Mouse (Mus musculus) kidney, postnatal 0 days (tissue): ENCODE data around the gene Wfdc5. TPM values are rescaled to one million over a fixed set of nuclear protein-coding genes. Genes with fewer than 3 reads are reported as not detected.

Experiments used
- ATAC-seq: fragments of 200-750 bp; cut with Nextera tagmentation; replicated peaks from 2 replicates; pipeline ENCODE4 v1.8.0; 2017; ENCODE audit warnings: low read depth, moderate number of reproducible peaks, moderate TSS enrichment, moderate library complexity; ENCODE audit not compliant: low FRiP score
- DNase-seq: peaks from one replicate; pipeline ENCODE4 v3.0.0-alpha.2; 2016; ENCODE audit warnings: low spot score
- H3K27ac ChIP-seq: fragments of 300-500 bp; sonication (generic); 2 replicates; pipeline ENCODE4 v1.5.1; 2014; ENCODE audit warnings: mild to moderate bottlenecking
- H3K27me3 ChIP-seq: fragments of 300-500 bp; sonication (generic); 2 replicates; pipeline ENCODE4 v1.6.1; 2014; ENCODE audit warnings: low read length, mixed read lengths; ENCODE audit not compliant: insufficient read depth
- H3K36me3 ChIP-seq: fragments of 300-500 bp; sonication (generic); 2 replicates; pipeline ENCODE4 v1.6.1; 2014; ENCODE audit warnings: low read length, mixed read lengths; ENCODE audit not compliant: insufficient read depth
- H3K4me1 ChIP-seq: fragments of 300-500 bp; sonication (generic); replicated peaks from 2 replicates; pipeline ENCODE4 v1.6.1; 2014; ENCODE audit warnings: antibody characterized with exemption, low read length, mixed read lengths; ENCODE audit not compliant: insufficient read depth
- H3K4me2 ChIP-seq: fragments of 300-500 bp; sonication (generic); 2 replicates; pipeline ENCODE4 v1.6.1; 2014; ENCODE audit warnings: mild to moderate bottlenecking, low read length, moderate library complexity, mixed read lengths
- H3K4me3 ChIP-seq: fragments of 300-500 bp; sonication (generic); replicated peaks from 2 replicates; pipeline ENCODE4 v1.5.1; 2014; ENCODE audit warnings: low read depth, low read length
- H3K9ac ChIP-seq: fragments of 300-500 bp; sonication (generic); 2 replicates; pipeline ENCODE4 v1.6.1; 2014; ENCODE audit warnings: low read depth, low read length
- H3K9me3 ChIP-seq: fragments of 300-500 bp; sonication (generic); replicated peaks from 2 replicates; pipeline ENCODE4 v1.6.1; 2016; ENCODE audit warnings: low read length, inconsistent platforms, mixed read lengths
- CTCF ChIP-seq: IDR thresholded peaks from 2 replicates; pipeline ENCODE4 v1.5.1; 2016; ENCODE audit warnings: antibody characterized with exemption, low read depth, mild to moderate bottlenecking, moderate library complexity
- WGBS: fragments of 180-500 bp; shearing (Covaris S2); extraction: QIAGEN DNeasy Blood & Tissue Kit; methylation state at CpG from one replicate; pipeline ENCODE4 v1.1.7; 2014; 5-methylcytosine and 5-hydroxymethylcytosine counted together
- polyA plus RNA-seq: library from polyadenylated mRNA; unstranded; fragments of >200 nt; fragmentation: Nextera tagmentation; extraction: Ambion mirVana; gene quantifications from 2 replicates; pipeline ENCODE4 v1.2.1, GENCODE M21; 2015

Wfdc5 gene
- polyA plus RNA-seq = not detected in 2 replicates

- Histone ChIP-seq H3K9ac (no peak within 1 kb of the TSS), H3K36me3 (no peaks in the 10 kb centered on the region), H3K4me3 (no peak within 1 kb of the TSS), H3K4me2 (no peak within 1 kb of the TSS), H3K4me1 (no peaks in the 10 kb centered on the region), H3K9me3 (no peaks in the 10 kb centered on the region), H3K27ac (no peak within 1 kb of the TSS), H3K27me3 (no peaks in the 10 kb centered on the region)
- 75% methylated on average over 7 of the region's 7 CpGs for WGBS
- TF ChIP-seq CTCF = no peak
- ATAC-seq = no peak
- no peak for DNase-seq
Observed at GRCm38 (mm10) chr2:164182692-164183255, at the start of gene Wfdc5. TSS of gene Wfdc5 (minus strand) at chr2:164182742.

GRCm38 (mm10) chr2:164228361-164229070, 46.0 kb upstream of the Wfdc5 start:
- H3K27ac ChIP-seq = no peak overlapping the region
- WGBS = 76% methylated on average over 8 of the region's 8 CpGs
- no peaks in the 10 kb centered on the region for H3K9me3 ChIP-seq
- H3K4me1 ChIP-seq = no peaks in the 10 kb centered on the region
- ATAC-seq = no peak
- no peak overlapping the region for H3K9ac ChIP-seq
- no peaks in the 10 kb centered on the region for H3K36me3 ChIP-seq
- H3K4me2 ChIP-seq = no peak overlapping the region
- no peak overlapping the region for H3K4me3 ChIP-seq
- no peak for DNase-seq
- no peak for TF ChIP-seq CTCF
- H3K27me3 ChIP-seq = no peaks in the 10 kb centered on the region

GRCm38 (mm10) chr2:164221522-164221921, 39.0 kb upstream of the Wfdc5 start, which contains the start of gene Wfdc15b:
TSS of gene Wfdc15b (minus strand) at chr2:164221660.
- H3K27ac ChIP-seq = peak within 1 kb of the TSS; percentile 78
- ATAC-seq = peak; percentile 40; the same call in 1 of the 2 replicates

GRCm38 (mm10) chr2:164219295-164219694, 36.8 kb upstream of the Wfdc5 start:
- Histone ChIP-seq H3K9me3 (no peaks in the 10 kb centered on the region), H3K36me3 (no peaks in the 10 kb centered on the region), H3K4me1 (no peaks in the 10 kb centered on the region), H3K27ac (no peak overlapping the region), H3K9ac (no peak overlapping the region), H3K4me3 (no peak overlapping the region), H3K27me3 (no peaks in the 10 kb centered on the region), H3K4me2 (0 out of 2 replicates have a peak overlapping the region, but pooled peaks have one; percentile 1)
- ATAC-seq (no peak), DNase-seq (no peak)
- no peak for TF ChIP-seq CTCF
- 81% methylated on average over 9 of the region's 9 CpGs for WGBS

More at GRCm38 (mm10) chr2:164221522-164221921, 39.0 kb upstream of the Wfdc5 start, which contains the start of gene Wfdc15b:
- peak; percentile 56 for DNase-seq
- peak within 1 kb of the TSS; percentile 18; the same call in 1 of the 2 replicates for H3K4me3 ChIP-seq
- peak within 1 kb of the TSS; percentile 36 for H3K4me2 ChIP-seq
- no peak for TF ChIP-seq CTCF
- 28% methylated on average over 11 of the region's 11 CpGs for WGBS
- H3K9me3 ChIP-seq = no peaks in the 10 kb centered on the region
- H3K27me3 ChIP-seq = no peaks in the 10 kb centered on the region
- H3K36me3 ChIP-seq = no peaks in the 10 kb centered on the region
- H3K9ac ChIP-seq = 0 out of 2 replicates have a peak within 1 kb of the TSS, but pooled peaks have one; percentile 13
- no peaks in the 10 kb centered on the region for H3K4me1 ChIP-seq

- H3K36me3 ChIP-seq = no peaks in the 10 kb centered on the region
- no peak for TF ChIP-seq CTCF
- ATAC-seq (no peak), DNase-seq (no peak)
- no peaks in the 10 kb centered on the region for H3K9me3 ChIP-seq
- no peak overlapping the region for H3K27ac ChIP-seq
- WGBS = 72% methylated on average over 5 of the region's 5 CpGs
- no peak overlapping the region for H3K4me3 ChIP-seq
- no peak overlapping the region for H3K4me2 ChIP-seq
- H3K27me3 ChIP-seq = no peaks in the 10 kb centered on the region
- H3K9ac ChIP-seq = no peak overlapping the region
- H3K4me1 ChIP-seq = no peaks in the 10 kb centered on the region
Observed at GRCm38 (mm10) chr2:164212711-164213110, 30.2 kb upstream of the Wfdc5 start.

- H3K36me3 ChIP-seq = no peaks in the 10 kb centered on the region
- no peak overlapping the region for H3K4me2 ChIP-seq
- H3K9ac ChIP-seq = no peak overlapping the region
- WGBS = 89% methylated on average over 4 of the region's 4 CpGs
- H3K4me1 ChIP-seq = no peaks in the 10 kb centered on the region
- no peak for DNase-seq
- no peak overlapping the region for H3K4me3 ChIP-seq
- ATAC-seq = no peak
- H3K27ac ChIP-seq = no peak overlapping the region
- no peaks in the 10 kb centered on the region for H3K9me3 ChIP-seq
- no peak for TF ChIP-seq CTCF
- no peaks in the 10 kb centered on the region for H3K27me3 ChIP-seq
Observed at GRCm38 (mm10) chr2:164210892-164211291, 28.4 kb upstream of the Wfdc5 start.
